Mouse (Mus musculus): ENCODE results near the gene Nfia. TPM values are rescaled to one million over a fixed set of nuclear protein-coding genes. Genes with fewer than 3 reads are reported as not detected.

Gene Nfia
- total and polyA plus RNA-seq, 3 experiments, result 0.96 to 25.1 (median 1.3) TPM

DNA sequence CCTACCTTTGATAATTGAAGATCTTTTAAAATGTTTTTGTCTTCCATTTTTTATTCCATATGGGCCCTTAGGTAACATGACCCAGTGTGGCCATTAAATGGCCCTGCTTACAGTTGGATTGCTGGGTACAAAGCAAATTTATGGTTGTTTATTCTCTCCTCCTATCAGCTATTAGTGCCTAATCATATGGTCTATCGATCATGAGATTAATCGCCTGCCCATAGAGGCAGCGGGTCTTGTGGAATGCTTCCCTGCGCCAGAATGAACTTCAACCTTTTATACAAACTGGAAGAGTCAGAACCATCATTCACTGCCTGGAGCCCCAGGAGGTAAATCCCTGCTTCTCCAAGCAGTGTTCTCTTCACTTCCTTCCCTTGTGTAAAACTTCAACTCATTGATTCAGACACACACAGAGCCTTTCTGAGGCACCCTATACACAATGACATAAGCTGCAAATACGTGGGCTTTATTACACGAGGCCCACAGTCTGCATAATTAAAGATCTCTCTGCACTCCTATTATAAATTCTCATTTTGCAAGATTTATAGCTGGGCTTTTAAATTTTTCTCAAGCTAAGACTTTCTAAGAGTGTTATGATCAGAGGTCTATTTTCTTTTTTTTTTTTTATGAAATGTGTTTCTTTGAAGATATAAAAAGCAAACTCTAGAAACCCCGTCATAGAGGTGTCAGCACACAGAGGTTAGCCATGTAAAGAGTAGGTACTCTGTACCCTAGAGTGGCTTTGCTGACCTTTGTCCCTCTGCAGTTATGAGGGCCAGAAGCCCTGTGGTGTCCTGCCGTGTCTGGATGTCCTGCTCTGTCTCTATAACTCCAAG lies 67.9 kb downstream of the Nfia start:
- H3K27me3 ChIP-seq (ENCODE audit: insufficient read depth, low read length), result no peaks in the 10 kb centered on the region
- no peak for TF ChIP-seq GATA2 (IDR thresholded peaks at IDR 0.05; ENCODE audit: borderline replicate concordance, low read depth, low read length)
- no peak for TF ChIP-seq GATA1 (IDR thresholded peaks at IDR 0.05; ENCODE audit: borderline replicate concordance, low read length)
- no peak for TF ChIP-seq POLR2AphosphoS5 (IDR thresholded peaks at IDR 0.05; ENCODE audit: insufficient replicate concordance, low read depth, low read length)
- no peak for TF ChIP-seq CTCF (IDR thresholded peaks at IDR 0.05; ENCODE audit: low read depth, low read length)
- no peak for TF ChIP-seq TAL1 (conservative IDR thresholded peaks at IDR 0.05; ENCODE audit: low read depth, low read length)
- no peaks in the 10 kb centered on the region for H3K4me1 ChIP-seq (ENCODE audit: insufficient read depth, low read depth, low read length)
- no peak for DNase-seq (ENCODE audit: low spot score)
- ATAC-seq (ENCODE audit: extremely low read depth, insufficient number of reproducible peaks, low FRiP score, poor library complexity, severe bottlenecking), result no peak
- no peak overlapping the region for H3K4me3 ChIP-seq (ENCODE audit: low read depth, low read length)
- peaks cover 20% of the 10 kb centered on the region for H3K36me3 ChIP-seq (replicated peaks)
- H3K9me3 ChIP-seq (replicated peaks), result peaks cover 18% of the 10 kb centered on the region

- Histone ChIP-seq H3K4me1 (ENCODE audit: insufficient read depth, low read depth, low read length) (no peaks in the 10 kb centered on the region), H3K4me3 (ENCODE audit: low read depth, low read length) (no peak overlapping the region), H3K9me3 (replicated peaks) (peaks cover 14% of the 10 kb centered on the region), H3K27me3 (ENCODE audit: insufficient read depth, low read length) (no peaks in the 10 kb centered on the region), H3K36me3 (replicated peaks) (peaks cover 20% of the 10 kb centered on the region)
- no peak for TF ChIP-seq TAL1 (conservative IDR thresholded peaks at IDR 0.05; ENCODE audit: low read depth, low read length)
- TF ChIP-seq POLR2AphosphoS5 (IDR thresholded peaks at IDR 0.05; ENCODE audit: insufficient replicate concordance, low read depth, low read length), result no peak
- no peak for TF ChIP-seq GATA2 (IDR thresholded peaks at IDR 0.05; ENCODE audit: borderline replicate concordance, low read depth, low read length)
- no peak for TF ChIP-seq CTCF (IDR thresholded peaks at IDR 0.05; ENCODE audit: low read depth, low read length)
- TF ChIP-seq GATA1 (IDR thresholded peaks at IDR 0.05; ENCODE audit: borderline replicate concordance, low read length), result no peak
- ATAC-seq (ENCODE audit: extremely low read depth, insufficient number of reproducible peaks, low FRiP score, poor library complexity, severe bottlenecking) (no peak), DNase-seq (ENCODE audit: low spot score) (no peak)
These were observed 68.6 kb downstream of the Nfia start for GRCm38 (mm10) chr4:97841063-97841595.

GRCm38 (mm10) chr4:97841745-97842144 lies 69.2 kb downstream of the Nfia start:
- no peaks in the 10 kb centered on the region for H3K27me3 ChIP-seq (ENCODE audit: insufficient read depth, low read length)
- DNase-seq (ENCODE audit: low spot score), result no peak
- TF ChIP-seq CTCF (IDR thresholded peaks at IDR 0.05; ENCODE audit: low read depth, low read length), result no peak
- no peak for TF ChIP-seq GATA2 (IDR thresholded peaks at IDR 0.05; ENCODE audit: borderline replicate concordance, low read depth, low read length)
- peaks cover 19% of the 10 kb centered on the region for H3K36me3 ChIP-seq (replicated peaks)
- ATAC-seq (ENCODE audit: extremely low read depth, insufficient number of reproducible peaks, low FRiP score, poor library complexity, severe bottlenecking), result no peak
- H3K4me3 ChIP-seq (ENCODE audit: low read depth, low read length), result no peak overlapping the region
- H3K4me1 ChIP-seq (ENCODE audit: insufficient read depth, low read depth, low read length), result no peaks in the 10 kb centered on the region
- peaks cover 14% of the 10 kb centered on the region for H3K9me3 ChIP-seq (replicated peaks)

- H3K27me3 ChIP-seq (ENCODE audit: insufficient read depth, low read length), result no peaks in the 10 kb centered on the region
- no peak for ATAC-seq (ENCODE audit: extremely low read depth, insufficient number of reproducible peaks, low FRiP score, poor library complexity, severe bottlenecking)
- H3K36me3 ChIP-seq (replicated peaks), result peaks cover 21% of the 10 kb centered on the region
- H3K4me3 ChIP-seq (ENCODE audit: low read depth, low read length), result no peak overlapping the region
- peaks cover 13% of the 10 kb centered on the region for H3K9me3 ChIP-seq (replicated peaks)
- no peaks in the 10 kb centered on the region for H3K4me1 ChIP-seq (ENCODE audit: insufficient read depth, low read depth, low read length)
- DNase-seq (ENCODE audit: low spot score), result no peak
- TF ChIP-seq GATA2 (IDR thresholded peaks at IDR 0.05; ENCODE audit: borderline replicate concordance, low read depth, low read length) (no peak), TAL1 (conservative IDR thresholded peaks at IDR 0.05; ENCODE audit: low read depth, low read length) (no peak), CTCF (IDR thresholded peaks at IDR 0.05; ENCODE audit: low read depth, low read length) (no peak), POLR2AphosphoS5 (IDR thresholded peaks at IDR 0.05; ENCODE audit: insufficient replicate concordance, low read depth, low read length) (no peak), GATA1 (IDR thresholded peaks at IDR 0.05; ENCODE audit: borderline replicate concordance, low read length) (no peak)
These were observed 71.6 kb downstream of the Nfia start for GRCm38 (mm10) chr4:97843981-97844690.

DNA sequence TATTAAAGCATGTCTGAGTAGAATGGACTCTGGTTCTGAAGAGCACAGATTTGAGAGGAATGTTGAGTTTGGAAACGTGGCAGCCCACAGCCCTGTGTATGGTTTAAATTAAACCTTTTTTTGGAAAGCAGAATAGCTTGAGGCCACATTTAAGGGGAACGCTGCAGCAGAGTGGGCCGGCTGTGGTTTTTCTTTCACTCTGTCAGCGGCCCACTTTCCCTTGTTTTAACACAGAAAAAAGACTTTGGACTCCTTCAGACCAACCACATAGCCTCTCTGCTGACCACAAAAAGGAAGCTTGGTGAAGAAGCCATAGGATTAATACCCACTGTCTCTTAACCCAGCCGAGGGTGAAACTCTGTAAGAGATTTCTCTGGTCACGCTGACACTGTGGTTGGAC lies 72.4 kb downstream of the Nfia start:
- ATAC-seq (ENCODE audit: extremely low read depth, insufficient number of reproducible peaks, low FRiP score, poor library complexity, severe bottlenecking) (no peak), DNase-seq (ENCODE audit: low spot score) (no peak)
- Histone ChIP-seq H3K9me3 (replicated peaks) (peaks cover 8% of the 10 kb centered on the region), H3K27me3 (ENCODE audit: insufficient read depth, low read length) (no peaks in the 10 kb centered on the region), H3K4me3 (ENCODE audit: low read depth, low read length) (no peak overlapping the region), H3K4me1 (ENCODE audit: insufficient read depth, low read depth, low read length) (no peaks in the 10 kb centered on the region), H3K36me3 (replicated peaks) (peaks cover 17% of the 10 kb centered on the region)
- TF ChIP-seq TAL1 (conservative IDR thresholded peaks at IDR 0.05; ENCODE audit: low read depth, low read length) (no peak), GATA1 (IDR thresholded peaks at IDR 0.05; ENCODE audit: borderline replicate concordance, low read length) (no peak), GATA2 (IDR thresholded peaks at IDR 0.05; ENCODE audit: borderline replicate concordance, low read depth, low read length) (no peak), POLR2AphosphoS5 (IDR thresholded peaks at IDR 0.05; ENCODE audit: insufficient replicate concordance, low read depth, low read length) (no peak), CTCF (IDR thresholded peaks at IDR 0.05; ENCODE audit: low read depth, low read length) (no peak)

DNA sequence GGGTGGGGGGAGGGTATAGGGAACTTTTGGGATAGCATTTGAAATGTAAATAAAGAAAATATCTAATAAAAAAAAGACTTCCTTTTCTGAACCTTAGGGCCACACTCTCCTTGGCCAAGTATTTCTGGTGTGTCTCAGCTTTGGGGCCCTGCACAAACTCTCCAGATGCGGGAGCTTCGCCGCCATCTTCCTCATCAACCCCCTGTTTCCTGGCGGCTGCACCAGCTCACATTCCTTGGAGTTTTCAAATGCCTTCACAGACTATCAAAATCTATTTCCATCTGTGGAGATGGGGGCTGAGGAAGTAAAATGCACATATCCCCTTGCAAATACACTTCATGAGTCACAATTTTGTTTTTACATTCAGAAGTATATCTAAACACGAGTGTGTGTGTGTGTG lies 75.1 kb downstream of the Nfia start:
- TF ChIP-seq GATA2 (IDR thresholded peaks at IDR 0.05; ENCODE audit: borderline replicate concordance, low read depth, low read length), result no peak
- no peak for TF ChIP-seq CTCF (IDR thresholded peaks at IDR 0.05; ENCODE audit: low read depth, low read length)
- no peak for TF ChIP-seq TAL1 (conservative IDR thresholded peaks at IDR 0.05; ENCODE audit: low read depth, low read length)
- TF ChIP-seq GATA1 (IDR thresholded peaks at IDR 0.05; ENCODE audit: borderline replicate concordance, low read length), result no peak
- no peak for TF ChIP-seq POLR2AphosphoS5 (IDR thresholded peaks at IDR 0.05; ENCODE audit: insufficient replicate concordance, low read depth, low read length)
- H3K27me3 ChIP-seq (ENCODE audit: insufficient read depth, low read length), result no peaks in the 10 kb centered on the region
- DNase-seq (ENCODE audit: low spot score), result no peak
- ATAC-seq (ENCODE audit: extremely low read depth, insufficient number of reproducible peaks, low FRiP score, poor library complexity, severe bottlenecking), result no peak
- H3K4me3 ChIP-seq (ENCODE audit: low read depth, low read length), result no peak overlapping the region
- H3K4me1 ChIP-seq (ENCODE audit: insufficient read depth, low read depth, low read length), result no peaks in the 10 kb centered on the region
- peaks cover 2% of the 10 kb centered on the region; the same call in 1 of the 2 replicates for H3K9me3 ChIP-seq (replicated peaks)
- peaks cover 10% of the 10 kb centered on the region for H3K36me3 ChIP-seq (replicated peaks)

Data from G1E (cell line).